Mouse (Mus musculus): ENCODE data around the gene Trmt44.
A peak's percentile ranks its signal among the peaks of the same experiment; 100 is the strongest.

Gene Trmt44

DNA sequence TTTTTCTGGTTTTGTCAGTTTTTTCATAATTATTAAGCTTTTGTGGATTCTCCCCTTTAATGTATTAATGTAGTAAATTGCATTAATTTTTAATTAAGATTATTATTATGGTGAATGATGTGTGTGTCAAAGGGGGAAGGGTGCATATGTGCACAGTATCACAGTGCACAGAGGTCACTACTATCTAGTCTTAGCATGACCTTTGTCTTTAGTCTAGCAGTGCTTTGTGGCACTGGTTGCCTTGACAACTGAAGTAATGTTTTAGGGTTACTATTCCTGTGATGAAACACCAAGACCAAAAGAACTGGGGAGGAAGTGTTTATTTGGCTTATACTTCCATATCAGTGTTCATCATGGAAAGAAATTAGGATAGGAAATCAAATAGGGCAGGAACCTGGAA lies 28.7 kb downstream of the Trmt44 start:
- no peak for DNase-seq (ENCODE audit: low read depth, low spot score)

DNA sequence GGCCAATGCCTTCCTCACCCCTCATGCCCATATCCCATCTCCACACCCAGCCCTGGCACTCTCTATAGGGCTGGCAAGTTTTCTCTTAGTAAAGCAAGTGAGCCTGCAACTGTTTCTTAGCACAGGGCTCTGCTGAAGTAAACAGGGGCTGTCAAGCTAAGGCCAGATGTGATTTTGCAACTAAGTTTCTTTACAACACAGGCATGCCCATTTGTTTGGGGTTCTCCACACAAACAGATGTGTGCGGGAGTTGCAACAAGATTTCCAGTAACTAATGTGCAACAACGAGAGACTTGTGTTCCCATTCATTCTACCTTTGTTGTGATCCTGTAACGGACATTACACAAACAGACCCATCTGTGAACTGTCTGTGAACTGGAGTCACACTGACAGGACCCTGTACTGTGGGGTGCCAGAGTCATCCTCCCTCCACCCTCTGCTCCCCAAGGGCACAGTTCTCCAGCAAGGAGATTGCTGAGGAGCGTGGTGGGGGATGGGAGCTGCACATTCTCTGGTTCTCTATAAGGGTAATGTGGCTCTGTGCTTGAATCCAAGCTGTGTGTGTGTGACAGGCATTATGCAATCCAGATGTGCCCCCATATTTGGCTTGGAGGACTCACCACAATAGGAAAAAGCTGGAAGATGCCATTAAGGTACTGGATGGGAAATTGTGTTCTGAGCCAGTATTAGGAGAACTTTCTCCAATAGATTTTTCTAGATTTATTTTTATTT lies 33.6 kb downstream of the Trmt44 start:
- no peak for DNase-seq (ENCODE audit: low read depth, low spot score)

GRCm38 (mm10) chr5:35540555-35540954 lies 34.3 kb downstream of the Trmt44 start:
- no peak for DNase-seq (ENCODE audit: low read depth, low spot score)

- no peak for DNase-seq (ENCODE audit: low read depth, low spot score)
Observed at GRCm38 (mm10) chr5:35539576-35539975, 35.3 kb downstream of the Trmt44 start.

GRCm38 (mm10) chr5:35538022-35538421 lies 36.8 kb downstream of the Trmt44 start:
- DNase-seq (ENCODE audit: low read depth, low spot score), result no peak

DNA sequence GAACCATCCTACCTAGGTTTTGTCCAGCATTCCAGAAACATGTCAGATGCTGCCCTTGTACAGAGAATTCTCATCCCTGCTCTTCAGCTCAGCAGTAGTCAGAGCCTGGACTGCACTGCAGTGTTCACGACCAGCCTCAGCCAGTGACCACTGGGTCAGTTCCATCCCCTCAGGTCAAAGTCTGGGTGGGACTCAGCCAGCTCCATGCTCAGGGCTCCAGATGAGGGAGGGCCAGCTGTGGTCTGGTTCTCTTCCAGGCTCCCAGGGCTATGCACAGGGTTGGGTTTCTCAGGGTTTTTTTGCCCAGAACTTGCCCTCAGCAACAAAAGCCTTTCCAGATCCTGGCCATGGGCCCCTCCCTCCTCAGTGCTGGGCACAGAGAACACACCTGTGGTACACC lies 37.4 kb downstream of the Trmt44 start:
- DNase-seq (ENCODE audit: low read depth, low spot score), result no peak

- peak; percentile 83 for DNase-seq (ENCODE audit: low read depth, low spot score)
Observed at GRCm38 (mm10) chr5:35536271-35536670, 38.6 kb downstream of the Trmt44 start.

- peak; percentile 68 for DNase-seq (ENCODE audit: low read depth, low spot score)
Observed at GRCm38 (mm10) chr5:35531586-35531985, 43.3 kb downstream of the Trmt44 start.

GRCm38 (mm10) chr5:35530442-35530841 lies 44.4 kb downstream of the Trmt44 start:
- DNase-seq (ENCODE audit: low read depth, low spot score), result peak; percentile 77

DNA sequence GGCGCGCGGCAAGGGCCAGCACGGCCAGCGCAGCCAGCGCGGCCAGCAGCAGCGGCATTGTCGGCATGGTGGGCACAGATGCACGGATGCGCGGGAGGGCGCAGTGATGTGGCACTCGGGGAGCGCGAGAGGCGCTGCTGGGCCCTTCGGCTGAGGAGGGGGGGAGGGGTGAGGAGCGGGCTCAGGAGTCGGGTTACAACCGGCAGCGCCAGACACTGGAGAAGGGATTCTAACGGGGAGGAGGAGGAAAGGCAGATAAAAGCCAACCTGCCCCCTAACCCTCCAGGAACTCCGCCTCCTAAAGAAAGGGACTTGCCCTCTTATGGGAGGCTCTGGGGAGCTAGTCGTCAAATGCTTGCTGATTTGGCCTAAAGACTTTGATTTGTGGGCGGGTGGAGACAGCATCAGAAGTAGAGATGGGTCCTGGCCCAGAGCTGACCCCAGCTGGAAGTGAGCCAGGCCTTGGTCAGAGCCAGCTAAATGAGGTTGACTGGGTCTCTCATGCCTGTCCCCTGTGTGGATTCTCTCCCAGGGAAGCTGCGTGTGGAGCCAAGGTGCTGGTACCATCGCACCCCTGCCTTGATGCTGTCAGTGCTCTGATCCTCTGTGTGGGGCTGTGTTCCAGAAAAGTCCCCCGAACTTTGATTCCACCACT lies 49.3 kb downstream of the Trmt44 start, which contains the start of gene Cpz:
Cpz (minus strand) TSS at position 230 of the 655 bp plus-strand sequence.
- peak; percentile 93 for DNase-seq (ENCODE audit: low read depth, low spot score)

- DNase-seq (ENCODE audit: low read depth, low spot score), result no peak
Observed at GRCm38 (mm10) chr5:35524381-35524780, 50.5 kb downstream of the Trmt44 start.

GRCm38 (mm10) chr5:35523735-35524134 lies 51.1 kb downstream of the Trmt44 start:
- DNase-seq (ENCODE audit: low read depth, low spot score), result peak; percentile 55

DNA sequence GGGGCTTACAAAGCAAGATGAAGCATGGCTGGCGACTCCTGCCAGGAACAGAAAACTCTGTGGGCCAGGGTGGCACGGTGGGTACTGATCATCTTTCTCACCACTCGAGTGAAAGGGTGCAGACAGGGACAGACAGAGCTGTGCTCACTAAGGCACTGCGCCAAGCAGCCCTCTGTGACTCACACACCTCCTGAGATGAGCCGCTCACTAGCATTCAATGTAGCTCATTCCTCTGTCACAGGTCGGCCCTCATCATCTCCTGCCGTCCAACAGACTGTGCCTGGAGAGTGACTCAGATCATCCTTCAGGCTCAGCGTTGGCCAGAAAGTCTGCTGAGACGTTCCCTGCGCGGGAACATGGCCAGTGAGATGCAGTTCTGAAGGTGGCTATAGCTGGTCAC lies 58.1 kb downstream of the Trmt44 start:
- no peak for DNase-seq (ENCODE audit: low read depth, low spot score)

DNA sequence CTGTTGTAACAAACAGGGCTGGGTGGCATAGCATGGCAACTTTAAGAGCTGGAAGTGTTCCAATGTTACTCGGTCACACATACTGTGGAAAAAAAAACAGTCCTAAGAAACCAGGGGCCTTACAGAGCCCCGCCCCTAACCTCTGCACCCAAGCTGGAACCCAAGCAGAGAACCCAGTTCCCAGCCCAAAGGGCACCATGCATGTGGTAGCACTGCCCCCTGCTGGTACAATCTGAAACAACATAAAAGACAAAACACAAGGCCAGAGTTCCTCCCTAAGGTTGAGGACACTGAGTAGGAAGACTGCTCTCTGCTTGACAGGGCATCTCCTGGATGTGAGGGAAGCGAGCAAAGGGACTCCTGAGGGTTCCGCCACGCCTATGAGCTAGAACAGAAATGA lies 64.3 kb downstream of the Trmt44 start:
- DNase-seq (ENCODE audit: low read depth, low spot score), result peak; percentile 81

All from R1 (cell line).